Mouse (Mus musculus) E14TG2a.4 (cell line): ENCODE data around the gene Capn11.

Experiments used
- H3K27me3 ChIP-seq: 2 replicates; pipeline ENCODE4 v1.6.1; 2014; ENCODE audit warnings: low read length, control low read depth; ENCODE audit not compliant: insufficient read depth
- H3K36me3 ChIP-seq: 2 replicates; pipeline ENCODE4 v1.6.1; 2014; ENCODE audit warnings: low read length, control low read depth; ENCODE audit not compliant: insufficient read depth
- H3K4me1 ChIP-seq: replicated peaks from 2 replicates; pipeline ENCODE4 v1.6.1; 2014; ENCODE audit warnings: low read depth, low read length, control low read depth
- H3K4me3 ChIP-seq: replicated peaks from 2 replicates; pipeline ENCODE4 v1.5.1; 2014; ENCODE audit warnings: mild to moderate bottlenecking, low read length
- H3K9me3 ChIP-seq: 2 replicates; pipeline ENCODE4 v1.6.1; 2014; ENCODE audit warnings: low read length, control low read depth
- CTCF ChIP-seq: conservative IDR thresholded peaks from 2 replicates; pipeline ENCODE4 v1.5.1; 2014; ENCODE audit warnings: low read length
- NANOG ChIP-seq: IDR thresholded peaks from 2 replicates; pipeline ENCODE4 v1.6.1; 2014; ENCODE audit warnings: borderline replicate concordance, low read length, mixed read lengths
- POU5F1 ChIP-seq: IDR thresholded peaks from 2 replicates; pipeline ENCODE4 v1.6.1; 2014; ENCODE audit warnings: low read length, borderline replicate concordance

Gene Capn11

GRCm38 (mm10) chr17:45594881-45595735 lies 64.0 kb downstream of the Capn11 start:
- TF ChIP-seq NANOG (no peak), CTCF (no peak), POU5F1 (no peak)
- Histone ChIP-seq H3K36me3 (peaks cover 49% of the 10 kb centered on the region), H3K4me3 (peak overlapping the region; percentile 98), H3K9me3 (no peaks in the 10 kb centered on the region), H3K27me3 (no peaks in the 10 kb centered on the region), H3K4me1 (peaks cover 86% of the 10 kb centered on the region)

- Histone ChIP-seq H3K9me3 (no peaks in the 10 kb centered on the region), H3K4me1 (peaks cover 89% of the 10 kb centered on the region), H3K4me3 (peak overlapping the region; percentile 98), H3K36me3 (peaks cover 54% of the 10 kb centered on the region), H3K27me3 (no peaks in the 10 kb centered on the region)
- no peak for TF ChIP-seq NANOG
- no peak for TF ChIP-seq CTCF
- no peak for TF ChIP-seq POU5F1
These were observed 64.9 kb downstream of the Capn11 start for GRCm38 (mm10) chr17:45594195-45594594.

- Histone ChIP-seq H3K4me3 (peak overlapping the region; percentile 98), H3K27me3 (no peaks in the 10 kb centered on the region), H3K9me3 (no peaks in the 10 kb centered on the region), H3K4me1 (peaks cover 89% of the 10 kb centered on the region), H3K36me3 (peaks cover 59% of the 10 kb centered on the region)
- TF ChIP-seq NANOG (no peak), POU5F1 (no peak), CTCF (peak; percentile 34)
These were observed 65.6 kb downstream of the Capn11 start for GRCm38 (mm10) chr17:45593479-45593878.

DNA sequence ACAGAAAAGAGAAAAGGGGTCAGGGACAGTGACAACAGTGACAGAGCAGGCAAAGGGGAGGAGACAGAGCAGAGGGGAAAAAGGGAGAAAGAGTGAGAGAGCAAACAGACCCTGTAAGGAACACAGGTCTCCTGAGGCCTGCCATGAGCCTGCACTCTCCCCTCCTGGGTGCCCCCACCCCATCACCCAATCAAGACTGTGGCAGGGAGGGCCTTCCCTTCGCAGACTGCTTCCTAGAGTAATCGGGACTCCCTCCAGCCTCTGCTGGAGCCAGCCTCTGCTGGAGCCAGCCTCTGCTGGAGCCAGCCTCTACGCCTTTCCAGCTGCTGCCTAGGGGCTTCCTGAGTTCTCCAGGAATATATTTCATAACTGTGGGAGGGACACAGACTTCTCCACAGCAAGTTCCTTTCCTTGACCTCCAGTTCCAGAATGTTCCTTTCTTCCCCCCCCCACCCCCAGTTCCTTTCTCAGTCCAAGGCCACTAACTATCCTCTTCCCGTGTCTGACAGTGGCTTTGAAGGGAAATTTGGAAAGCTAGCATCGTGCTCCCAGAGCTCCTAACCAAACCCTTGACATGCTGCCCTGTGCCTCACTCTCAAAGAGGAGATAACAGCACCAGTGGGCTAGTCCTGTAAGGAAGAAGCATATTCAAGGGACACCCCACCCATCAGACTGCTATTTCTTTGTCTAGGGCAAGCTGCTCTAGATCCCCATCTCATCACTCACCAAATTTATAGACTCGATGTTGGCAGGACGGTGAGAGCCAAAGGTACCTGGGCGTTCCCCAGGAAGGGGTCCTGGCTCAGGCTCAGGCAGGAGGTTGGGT lies 66.3 kb downstream of the Capn11 start:
- H3K4me3 ChIP-seq, result peak overlapping the region; percentile 98
- TF ChIP-seq NANOG, result no peak
- TF ChIP-seq POU5F1, result no peak
- TF ChIP-seq CTCF, result no peak
- H3K36me3 ChIP-seq, result peaks cover 59% of the 10 kb centered on the region
- no peaks in the 10 kb centered on the region for H3K9me3 ChIP-seq
- peaks cover 89% of the 10 kb centered on the region for H3K4me1 ChIP-seq
- H3K27me3 ChIP-seq, result no peaks in the 10 kb centered on the region

DNA sequence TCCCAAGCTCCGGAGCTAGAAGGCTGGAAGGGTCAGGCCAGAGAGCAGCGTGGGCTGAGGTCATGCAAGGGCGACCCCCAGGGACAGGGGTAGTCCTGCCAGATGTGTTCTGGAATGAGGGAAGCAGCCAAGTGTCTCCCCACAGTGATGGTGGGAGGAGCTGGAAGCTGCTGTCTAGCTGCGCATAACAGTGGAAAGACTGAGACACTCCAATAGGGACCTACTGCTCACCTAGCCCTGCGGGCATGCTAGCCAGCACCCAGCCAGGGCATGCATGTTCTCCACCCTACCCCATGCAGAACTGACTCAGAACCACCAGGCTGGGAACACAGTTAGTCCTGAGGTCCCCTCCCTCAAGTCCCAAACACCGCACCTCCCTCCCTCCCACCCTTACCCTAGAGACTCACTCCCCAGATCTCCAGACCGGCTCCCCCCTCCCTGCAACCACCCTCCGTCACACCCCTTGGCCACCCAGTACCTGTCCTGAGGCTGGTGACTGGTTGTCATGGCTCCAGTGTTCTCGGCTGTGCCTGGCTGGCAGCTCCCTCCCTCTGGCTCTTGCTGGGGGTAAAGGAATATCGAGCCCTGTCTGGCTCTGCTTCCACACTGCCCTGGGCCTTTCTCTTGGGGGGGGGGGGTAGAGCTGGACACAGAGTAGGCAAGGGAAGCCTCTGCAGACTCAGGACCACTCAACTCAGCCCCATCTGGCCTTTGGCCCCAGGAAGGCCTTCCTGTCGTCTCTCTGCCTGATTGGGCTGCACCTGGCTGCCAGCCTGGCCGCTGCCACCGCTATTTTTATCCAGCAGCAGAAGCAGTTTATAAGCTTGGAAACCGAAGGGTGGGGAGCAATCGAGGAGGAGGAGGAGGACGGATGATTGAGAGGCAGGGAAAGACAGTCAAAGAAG lies 67.2 kb downstream of the Capn11 start:
- H3K9me3 ChIP-seq, result no peaks in the 10 kb centered on the region
- peaks cover 90% of the 10 kb centered on the region for H3K4me1 ChIP-seq
- no peaks in the 10 kb centered on the region for H3K27me3 ChIP-seq
- peaks cover 68% of the 10 kb centered on the region for H3K36me3 ChIP-seq
- TF ChIP-seq CTCF, result no peak
- TF ChIP-seq POU5F1, result no peak
- TF ChIP-seq NANOG, result no peak
- H3K4me3 ChIP-seq, result peak overlapping the region; percentile 98

- Histone ChIP-seq H3K9me3 (no peaks in the 10 kb centered on the region), H3K36me3 (peaks cover 83% of the 10 kb centered on the region), H3K27me3 (no peaks in the 10 kb centered on the region), H3K4me3 (peak overlapping the region; percentile 98), H3K4me1 (peaks cover 91% of the 10 kb centered on the region)
- TF ChIP-seq POU5F1 (no peak), NANOG (no peak), CTCF (no peak)
These were observed 68.7 kb downstream of the Capn11 start for GRCm38 (mm10) chr17:45590410-45590809.

- H3K36me3 ChIP-seq, result peaks cover 89% of the 10 kb centered on the region
- H3K4me3 ChIP-seq, result peak overlapping the region; percentile 98
- no peaks in the 10 kb centered on the region for H3K27me3 ChIP-seq
- TF ChIP-seq POU5F1, result no peak
- TF ChIP-seq CTCF, result no peak
- TF ChIP-seq NANOG, result no peak
- H3K4me1 ChIP-seq, result peaks cover 94% of the 10 kb centered on the region
- H3K9me3 ChIP-seq, result no peaks in the 10 kb centered on the region
These were observed 69.3 kb downstream of the Capn11 start for GRCm38 (mm10) chr17:45589844-45590243.

DNA sequence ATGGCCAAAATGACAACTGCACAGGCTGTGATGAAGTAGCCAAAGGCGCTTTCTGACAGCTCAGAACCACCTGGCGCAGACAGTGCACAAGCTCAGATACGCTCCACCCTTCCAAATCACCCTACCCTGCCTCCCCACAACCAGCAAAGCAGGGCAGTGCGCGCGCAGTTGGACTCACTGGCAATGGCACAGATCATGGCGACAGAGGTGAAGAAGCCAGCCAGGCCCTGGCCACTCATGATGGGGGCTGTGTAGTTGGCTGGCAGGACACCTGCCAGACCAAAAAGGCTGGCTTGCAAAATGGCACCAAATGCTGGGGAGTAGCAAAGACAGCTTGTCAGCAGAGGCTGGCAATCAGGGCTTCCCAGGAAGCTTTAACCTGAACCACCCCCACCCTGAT lies 69.9 kb downstream of the Capn11 start:
- no peaks in the 10 kb centered on the region for H3K27me3 ChIP-seq
- H3K9me3 ChIP-seq, result no peaks in the 10 kb centered on the region
- H3K4me3 ChIP-seq, result peak overlapping the region; percentile 17; the same call in 1 of the 2 replicates
- H3K36me3 ChIP-seq, result peaks cover 95% of the 10 kb centered on the region
- peaks cover 94% of the 10 kb centered on the region for H3K4me1 ChIP-seq
- no peak for TF ChIP-seq NANOG
- no peak for TF ChIP-seq CTCF
- no peak for TF ChIP-seq POU5F1
